Mouse (Mus musculus) intestine, postnatal 0 days (tissue): ENCODE measurements at regions not wholly inside any gene's neighbourhood (a gene's known extent, or its start where the extent isn't known, plus 50 kb on each side); places are given as distances from the start of the nearest gene placed in this dataset.

Experiments
- ATAC-seq: fragments of 200-750 bp; cut with Nextera tagmentation; 2 replicates; pipeline ENCODE4 v1.8.0; 2017; ENCODE audit warnings: mild to moderate bottlenecking, moderate TSS enrichment, moderate library complexity
- H3K27ac ChIP-seq: fragments of 300-500 bp; sonication (generic); 2 replicates; pipeline ENCODE4 v1.5.1; 2014; ENCODE audit warnings: mild to moderate bottlenecking, low read depth, low read length, moderate library complexity
- H3K27me3 ChIP-seq: fragments of 300-500 bp; sonication (generic); replicated peaks from 2 replicates; pipeline ENCODE4 v1.6.1; 2014; ENCODE audit warnings: low read length, mixed read lengths; ENCODE audit not compliant: control insufficient read depth, insufficient read depth
- H3K36me3 ChIP-seq: fragments of 300-500 bp; sonication (generic); 2 replicates; pipeline ENCODE4 v1.6.1; 2014; ENCODE audit warnings: mild to moderate bottlenecking, moderate library complexity; ENCODE audit not compliant: control insufficient read depth, insufficient read depth
- H3K4me1 ChIP-seq: fragments of 300-500 bp; sonication (generic); replicated peaks from 2 replicates; pipeline ENCODE4 v1.6.1; 2014; ENCODE audit warnings: antibody characterized with exemption, low read length, mixed read lengths; ENCODE audit not compliant: control insufficient read depth, insufficient read depth
- H3K4me2 ChIP-seq: fragments of 300-500 bp; sonication (generic); replicated peaks from 2 replicates; pipeline ENCODE4 v1.6.1; 2014; ENCODE audit warnings: low read depth, mild to moderate bottlenecking, moderate library complexity
- H3K4me3 ChIP-seq: fragments of 300-500 bp; sonication (generic); 2 replicates; pipeline ENCODE4 v1.5.1; 2014; ENCODE audit warnings: low read depth, low read length
- H3K9ac ChIP-seq: fragments of 300-500 bp; sonication (generic); 2 replicates; pipeline ENCODE4 v1.6.1; 2014; ENCODE audit warnings: mild to moderate bottlenecking, low read depth, low read length
- H3K9me3 ChIP-seq: fragments of 300-500 bp; sonication (generic); 2 replicates; pipeline ENCODE4 v1.6.1; 2016; ENCODE audit warnings: mixed run types; ENCODE audit not compliant: control insufficient read depth
- CTCF ChIP-seq: sonication (generic); IDR thresholded peaks from 2 replicates; pipeline ENCODE4 v1.5.1; 2016; ENCODE audit warnings: low read depth, mild to moderate bottlenecking, control low read depth, antibody characterized with exemption, moderate library complexity
- WGBS: fragments of 180-500 bp; shearing (Covaris S2); extraction: QIAGEN DNeasy Blood & Tissue Kit; methylation state at CpG from one replicate; pipeline ENCODE4 v1.1.7; 2014; 5-methylcytosine and 5-hydroxymethylcytosine counted together

- WGBS, result 35% methylated on average over 3 of the region's 3 CpGs
Observed at GRCm38 (mm10) chr9:74057476-74058076, 52.6 kb upstream of the Wdr72 start.

GRCm38 (mm10) chr9:74058269-74058871 is 51.8 kb upstream of the Wdr72 start:
- Histone ChIP-seq H3K4me3 (no peak overlapping the region), H3K9me3 (no peaks in the 10 kb centered on the region), H3K36me3 (no peaks in the 10 kb centered on the region), H3K4me1 (no peaks in the 10 kb centered on the region), H3K4me2 (no peak overlapping the region), H3K27ac (no peak overlapping the region), H3K27me3 (no peaks in the 10 kb centered on the region), H3K9ac (no peak overlapping the region)
- no peak for TF ChIP-seq CTCF
- no peak for ATAC-seq
- 60% methylated on average over 5 of the region's 5 CpGs for WGBS

More at GRCm38 (mm10) chr9:74057476-74058076, 52.6 kb upstream of the Wdr72 start:
- TF ChIP-seq CTCF, result no peak
- no peak overlapping the region for H3K27ac ChIP-seq
- no peak overlapping the region for H3K4me3 ChIP-seq
- no peak overlapping the region for H3K9ac ChIP-seq
- no peaks in the 10 kb centered on the region for H3K9me3 ChIP-seq
- H3K27me3 ChIP-seq, result no peaks in the 10 kb centered on the region
- no peaks in the 10 kb centered on the region for H3K4me1 ChIP-seq
- no peak overlapping the region for H3K4me2 ChIP-seq
- no peak for ATAC-seq
- H3K36me3 ChIP-seq, result no peaks in the 10 kb centered on the region
